Mouse (Mus musculus) heart, postnatal 4 days (tissue): Measurements from ENCODE around the gene Rpl12. TPM values are rescaled to one million over a fixed set of nuclear protein-coding genes. Genes with fewer than 3 reads are reported as not detected.
A peak's percentile ranks its signal among the peaks of the same experiment; 100 is the strongest.

Experiments
- DNase-seq: peaks from one replicate; pipeline ENCODE4 v3.0.0; 2021
- total RNA-seq, 2 experiments: library from RNA; stranded (reverse); gene quantifications; 2 replicates each; pipeline ENCODE4 v1.2.3; 2021

Gene Rpl12
- total RNA-seq, 2 experiments from 2014 or later: 151 to 169 TPM

- no peak for DNase-seq
Measured at GRCm38 (mm10) chr2:32947454-32947853, 13.9 kb upstream of the Rpl12 start.

- no peak for DNase-seq
Measured at GRCm38 (mm10) chr2:32954581-32954980, 6.8 kb upstream of the Rpl12 start.

GRCm38 (mm10) chr2:32957344-32957743 is 4.0 kb upstream of the Rpl12 start:
- DNase-seq: peak; percentile 51

GRCm38 (mm10) chr2:32960273-32960672 is 1.1 kb upstream of the Rpl12 start:
- DNase-seq: no peak

- peak; percentile 39 for DNase-seq
Measured at GRCm38 (mm10) chr2:32962062-32962874, 909 bp downstream of the Rpl12 start.

GRCm38 (mm10) chr2:32962875-32963220 is 1.5 kb downstream of the Rpl12 start:
- DNase-seq: no peak

GRCm38 (mm10) chr2:32963544-32963943 is 2.2 kb downstream of the Rpl12 start:
- no peak for DNase-seq

GRCm38 (mm10) chr2:32963981-32964380 is 2.6 kb downstream of the Rpl12 start:
- DNase-seq: no peak

- no peak for DNase-seq
Measured at GRCm38 (mm10) chr2:32964659-32965457, 3.5 kb downstream of the Rpl12 start.

- DNase-seq: no peak
Measured at GRCm38 (mm10) chr2:32965511-32966183, 4.3 kb downstream of the Rpl12 start.

GRCm38 (mm10) chr2:32966184-32966688 is 4.9 kb downstream of the Rpl12 start:
- DNase-seq: no peak

GRCm38 (mm10) chr2:32966689-32967631 is 5.6 kb downstream of the Rpl12 start:
- peak; percentile 88 for DNase-seq

GRCm38 (mm10) chr2:32968024-32968614 is 6.8 kb downstream of the Rpl12 start:
- DNase-seq: no peak

- DNase-seq: peak; percentile 58
Measured at GRCm38 (mm10) chr2:32969326-32969725, 8.0 kb downstream of the Rpl12 start.

GRCm38 (mm10) chr2:32971235-32971634 is 9.9 kb downstream of the Rpl12 start:
- DNase-seq: no peak

- DNase-seq: no peak
Measured at GRCm38 (mm10) chr2:32974216-32974615, 12.9 kb downstream of the Rpl12 start.

GRCm38 (mm10) chr2:32977114-32977513 is 15.8 kb downstream of the Rpl12 start:
- DNase-seq: no peak

- DNase-seq: no peak
Measured at GRCm38 (mm10) chr2:32978675-32979074, 17.3 kb downstream of the Rpl12 start.

GRCm38 (mm10) chr2:32979675-32980074 is 18.3 kb downstream of the Rpl12 start:
- no peak for DNase-seq

GRCm38 (mm10) chr2:32981281-32981680 is 19.9 kb downstream of the Rpl12 start:
- peak; percentile 38 for DNase-seq

GRCm38 (mm10) chr2:32981725-32982271 is 20.4 kb downstream of the Rpl12 start, which contains the start of gene Slc2a8:
Gene Slc2a8 (minus strand): TSS chr2:32982083.
- peak; percentile 92 for DNase-seq
